Mouse (Mus musculus): ENCODE measurements at regions not wholly inside any gene's neighbourhood (a gene's known extent, or its start where the extent isn't known, plus 50 kb on each side); places are given as distances from the start of the nearest gene placed in this dataset.

- Histone ChIP-seq H3K9ac (replicated peaks; ENCODE audit: low read length) (no peak overlapping the region), H3K4me2 (ENCODE audit: low read depth, low read length) (no peak overlapping the region), H3K4me1 (ENCODE audit: insufficient read depth, low read length) (no peaks in the 10 kb centered on the region), H3K4me3 (ENCODE audit: low read length) (no peak overlapping the region), H3K27me3 (ENCODE audit: insufficient read depth, low read length) (no peaks in the 10 kb centered on the region), H3K36me3 (ENCODE audit: insufficient read depth, low read length) (no peaks in the 10 kb centered on the region), H3K27ac (no peak overlapping the region), H3K9me3 (ENCODE audit: low read length) (no peaks in the 10 kb centered on the region)
- TF ChIP-seq CTCF (IDR thresholded peaks at IDR 0.05; ENCODE audit: low read depth), result no peak
- DNase-seq (ENCODE audit: low spot score) (no peak), ATAC-seq (no peak)
These were observed 390.8 kb downstream of the Phex start for GRCm38 (mm10) chrX:157024343-157024742.

GRCm38 (mm10) chrX:157021851-157022250 is 393.3 kb downstream of the Phex start:
- H3K36me3 ChIP-seq (ENCODE audit: insufficient read depth, low read length), result no peaks in the 10 kb centered on the region
- H3K27me3 ChIP-seq (ENCODE audit: insufficient read depth, low read length), result no peaks in the 10 kb centered on the region
- H3K9ac ChIP-seq (replicated peaks; ENCODE audit: low read length), result no peak overlapping the region
- ATAC-seq (no peak), DNase-seq (ENCODE audit: low spot score) (no peak)
- H3K4me2 ChIP-seq (ENCODE audit: low read depth, low read length), result no peak overlapping the region
- no peak for TF ChIP-seq CTCF (IDR thresholded peaks at IDR 0.05; ENCODE audit: low read depth)
- H3K9me3 ChIP-seq (ENCODE audit: low read length), result no peaks in the 10 kb centered on the region
- no peaks in the 10 kb centered on the region for H3K4me1 ChIP-seq (ENCODE audit: insufficient read depth, low read length)
- H3K27ac ChIP-seq, result no peak overlapping the region
- H3K4me3 ChIP-seq (ENCODE audit: low read length), result no peak overlapping the region
- 86% methylated on average over 1 of the region's 1 CpGs for WGBS

DNA sequence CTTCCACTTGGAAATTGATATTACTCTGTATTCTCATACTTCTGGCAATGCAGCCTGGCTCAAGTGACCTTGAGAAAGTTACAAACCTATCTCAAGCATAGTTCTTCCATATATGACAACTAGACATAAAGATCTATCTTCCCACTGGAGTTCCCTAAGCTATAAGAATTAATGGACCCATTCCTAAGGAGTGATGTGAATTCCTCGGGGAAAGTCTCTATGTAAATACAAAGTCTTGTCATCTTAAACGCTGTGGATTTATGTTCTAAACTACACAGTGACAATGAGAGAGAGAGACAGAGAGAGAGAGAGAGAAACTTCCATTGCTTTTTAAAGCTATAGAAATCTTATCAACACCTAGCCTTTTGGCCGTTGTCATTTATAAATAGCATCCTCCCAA is 394.8 kb downstream of the Phex start:
- H3K9me3 ChIP-seq (ENCODE audit: low read length), result no peaks in the 10 kb centered on the region
- no peaks in the 10 kb centered on the region for H3K36me3 ChIP-seq (ENCODE audit: insufficient read depth, low read length)
- no peak for TF ChIP-seq CTCF (IDR thresholded peaks at IDR 0.05; ENCODE audit: low read depth)
- no peaks in the 10 kb centered on the region for H3K4me1 ChIP-seq (ENCODE audit: insufficient read depth, low read length)
- 80% methylated on average over 3 of the region's 3 CpGs for WGBS
- no peak for ATAC-seq
- no peak overlapping the region for H3K4me2 ChIP-seq (ENCODE audit: low read depth, low read length)
- no peak overlapping the region for H3K9ac ChIP-seq (replicated peaks; ENCODE audit: low read length)
- H3K4me3 ChIP-seq (ENCODE audit: low read length), result no peak overlapping the region
- no peak overlapping the region for H3K27ac ChIP-seq
- no peak for DNase-seq (ENCODE audit: low spot score)
- no peaks in the 10 kb centered on the region for H3K27me3 ChIP-seq (ENCODE audit: insufficient read depth, low read length)

- WGBS, result 70% methylated on average over 2 of the region's 2 CpGs
- no peak overlapping the region for H3K4me2 ChIP-seq (ENCODE audit: low read depth, low read length)
- H3K9me3 ChIP-seq (ENCODE audit: low read length), result no peaks in the 10 kb centered on the region
- H3K9ac ChIP-seq (replicated peaks; ENCODE audit: low read length), result no peak overlapping the region
- H3K4me3 ChIP-seq (ENCODE audit: low read length), result no peak overlapping the region
- H3K36me3 ChIP-seq (ENCODE audit: insufficient read depth, low read length), result no peaks in the 10 kb centered on the region
- no peaks in the 10 kb centered on the region for H3K4me1 ChIP-seq (ENCODE audit: insufficient read depth, low read length)
- no peak for TF ChIP-seq CTCF (IDR thresholded peaks at IDR 0.05; ENCODE audit: low read depth)
- no peak overlapping the region for H3K27ac ChIP-seq
- ATAC-seq (no peak), DNase-seq (ENCODE audit: low spot score) (no peak)
- no peaks in the 10 kb centered on the region for H3K27me3 ChIP-seq (ENCODE audit: insufficient read depth, low read length)
These were observed 425.1 kb downstream of the Phex start for GRCm38 (mm10) chrX:156989986-156990518.

DNA sequence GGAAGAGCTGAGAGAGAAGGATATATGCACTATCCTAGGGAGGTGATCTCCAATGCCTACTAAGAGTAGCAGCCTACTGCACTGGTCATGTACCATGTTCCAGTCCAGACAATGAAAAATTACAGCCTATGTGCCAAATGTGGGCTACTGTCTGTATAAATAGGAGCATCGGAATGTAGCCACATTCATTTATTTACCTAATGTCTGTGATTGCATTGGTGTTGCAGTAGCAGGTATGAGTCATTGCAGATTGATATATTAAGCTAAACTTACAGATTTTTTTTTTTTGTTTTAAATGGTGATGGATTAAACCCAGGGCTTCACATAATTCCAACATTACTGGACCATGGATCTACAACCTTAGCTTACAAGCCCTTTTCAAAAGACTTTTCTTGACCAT is 468.0 kb downstream of the Phex start:
- DNase-seq (ENCODE audit: low spot score), result no peak
- Histone ChIP-seq H3K27me3 (ENCODE audit: insufficient read depth, low read length) (no peaks in the 10 kb centered on the region), H3K9ac (replicated peaks; ENCODE audit: low read length) (no peak overlapping the region), H3K4me1 (ENCODE audit: insufficient read depth, low read length) (no peaks in the 10 kb centered on the region), H3K9me3 (ENCODE audit: low read length) (no peaks in the 10 kb centered on the region), H3K4me3 (ENCODE audit: low read length) (no peak overlapping the region), H3K36me3 (ENCODE audit: insufficient read depth, low read length) (no peaks in the 10 kb centered on the region), H3K27ac (no peak overlapping the region), H3K4me2 (ENCODE audit: low read depth, low read length) (no peak overlapping the region)
- TF ChIP-seq CTCF (IDR thresholded peaks at IDR 0.05; ENCODE audit: low read depth), result no peak
- WGBS, result 81% methylated on average over 1 of the region's 1 CpGs
- ATAC-seq, result no peak

DNA sequence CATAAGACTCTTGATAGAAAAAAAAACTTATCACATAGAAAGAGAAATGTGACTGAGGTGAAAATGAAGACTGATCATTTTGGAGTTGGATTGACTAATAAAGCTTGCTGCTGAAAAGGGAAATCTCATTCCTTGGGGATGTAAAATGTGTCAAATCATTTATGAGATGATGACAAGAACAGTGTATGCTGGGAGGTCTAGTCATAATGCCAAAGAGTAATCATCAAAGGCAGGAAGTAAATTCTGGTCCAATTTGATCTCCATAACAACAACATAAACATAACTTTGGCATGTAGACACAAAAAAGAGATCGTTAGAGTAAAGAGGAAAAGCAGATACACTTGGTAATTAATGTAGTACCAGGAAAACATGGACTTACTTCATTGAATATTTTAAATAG is 470.9 kb downstream of the Phex start:
- Histone ChIP-seq H3K27ac (no peak overlapping the region), H3K4me3 (ENCODE audit: low read length) (no peak overlapping the region), H3K36me3 (ENCODE audit: insufficient read depth, low read length) (no peaks in the 10 kb centered on the region), H3K4me1 (ENCODE audit: insufficient read depth, low read length) (no peaks in the 10 kb centered on the region), H3K9ac (replicated peaks; ENCODE audit: low read length) (no peak overlapping the region), H3K4me2 (ENCODE audit: low read depth, low read length) (no peak overlapping the region), H3K9me3 (ENCODE audit: low read length) (no peaks in the 10 kb centered on the region), H3K27me3 (ENCODE audit: insufficient read depth, low read length) (no peaks in the 10 kb centered on the region)
- ATAC-seq (no peak), DNase-seq (ENCODE audit: low spot score) (no peak)
- no peak for TF ChIP-seq CTCF (IDR thresholded peaks at IDR 0.05; ENCODE audit: low read depth)
- 61% methylated on average over 1 of the region's 1 CpGs for WGBS

DNA sequence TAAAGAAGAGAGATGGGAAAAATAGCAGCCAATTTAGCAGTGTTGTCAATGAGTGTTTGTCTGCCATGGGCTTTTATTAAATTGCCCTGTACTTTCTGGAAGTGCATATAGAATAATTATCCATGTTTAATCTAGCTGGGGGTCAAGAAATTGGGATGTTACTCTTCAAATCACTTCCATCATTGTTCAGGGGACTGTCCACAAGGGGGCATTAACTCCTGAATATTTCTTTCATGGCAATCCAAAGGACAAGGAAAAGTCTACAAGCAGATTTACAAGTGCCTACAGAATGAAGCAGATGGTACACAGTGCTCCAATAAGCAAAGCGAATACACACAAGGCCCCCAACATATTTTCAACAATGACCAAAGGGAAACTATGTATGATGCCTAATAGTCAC is 501.7 kb downstream of the Phex start:
- H3K27me3 ChIP-seq (ENCODE audit: insufficient read depth, low read length), result no peaks in the 10 kb centered on the region
- peak; percentile 31; the same call in 1 of the 2 replicates for TF ChIP-seq CTCF (IDR thresholded peaks at IDR 0.05; ENCODE audit: low read depth)
- no peaks in the 10 kb centered on the region for H3K36me3 ChIP-seq (ENCODE audit: insufficient read depth, low read length)
- no peak overlapping the region for H3K27ac ChIP-seq
- no peaks in the 10 kb centered on the region for H3K4me1 ChIP-seq (ENCODE audit: insufficient read depth, low read length)
- H3K4me2 ChIP-seq (ENCODE audit: low read depth, low read length), result no peak overlapping the region
- WGBS, result 74% methylated on average over 1 of the region's 1 CpGs
- DNase-seq (ENCODE audit: low spot score), result no peak
- H3K4me3 ChIP-seq (ENCODE audit: low read length), result no peak overlapping the region
- ATAC-seq, result no peak
- H3K9me3 ChIP-seq (ENCODE audit: low read length), result no peaks in the 10 kb centered on the region
- no peak overlapping the region for H3K9ac ChIP-seq (replicated peaks; ENCODE audit: low read length)

Measured in hindbrain, postnatal 0 days (tissue).